Mouse (Mus musculus): ENCODE data around the gene Gm20388. TPM values are rescaled to one million over a fixed set of nuclear protein-coding genes. Genes with fewer than 3 reads are reported as not detected.

Gm20388 gene
- total RNA-seq, 1 experiment from 2014 or later, result 10.0 TPM

GRCm38 (mm10) chr8:122902581-122902980, 2991.9 kb downstream of the Gm20388 start:
- no peak for ATAC-seq (replicated peaks; ENCODE audit: insufficient number of reproducible peaks, low FRiP score, low TSS enrichment, poor library complexity, severe bottlenecking)

GRCm38 (mm10) chr8:122903002-122903401, 2992.4 kb downstream of the Gm20388 start:
- no peak for ATAC-seq (replicated peaks; ENCODE audit: insufficient number of reproducible peaks, low FRiP score, low TSS enrichment, poor library complexity, severe bottlenecking)

- ATAC-seq (replicated peaks; ENCODE audit: insufficient number of reproducible peaks, low FRiP score, low TSS enrichment, poor library complexity, severe bottlenecking), result no peak
Observed at GRCm38 (mm10) chr8:122904496-122904895, 2993.9 kb downstream of the Gm20388 start.

GRCm38 (mm10) chr8:122905346-122905745, 2994.7 kb downstream of the Gm20388 start:
- no peak for ATAC-seq (replicated peaks; ENCODE audit: insufficient number of reproducible peaks, low FRiP score, low TSS enrichment, poor library complexity, severe bottlenecking)

- peak; percentile 69 for ATAC-seq (replicated peaks; ENCODE audit: insufficient number of reproducible peaks, low FRiP score, low TSS enrichment, poor library complexity, severe bottlenecking)
Observed at GRCm38 (mm10) chr8:122906463-122907021, 2995.9 kb downstream of the Gm20388 start.

- no peak for ATAC-seq (replicated peaks; ENCODE audit: insufficient number of reproducible peaks, low FRiP score, low TSS enrichment, poor library complexity, severe bottlenecking)
Observed at GRCm38 (mm10) chr8:122912150-122912549, 3001.5 kb downstream of the Gm20388 start.

GRCm38 (mm10) chr8:122912871-122913270, 3002.2 kb downstream of the Gm20388 start:
- no peak for ATAC-seq (replicated peaks; ENCODE audit: insufficient number of reproducible peaks, low FRiP score, low TSS enrichment, poor library complexity, severe bottlenecking)

- no peak for ATAC-seq (replicated peaks; ENCODE audit: insufficient number of reproducible peaks, low FRiP score, low TSS enrichment, poor library complexity, severe bottlenecking)
Observed at GRCm38 (mm10) chr8:122916766-122917165, 3006.1 kb downstream of the Gm20388 start.

- no peak for ATAC-seq (replicated peaks; ENCODE audit: insufficient number of reproducible peaks, low FRiP score, low TSS enrichment, poor library complexity, severe bottlenecking)
Observed at GRCm38 (mm10) chr8:122917531-122918392, 3007.1 kb downstream of the Gm20388 start.

- ATAC-seq (replicated peaks; ENCODE audit: insufficient number of reproducible peaks, low FRiP score, low TSS enrichment, poor library complexity, severe bottlenecking), result no peak
Observed at GRCm38 (mm10) chr8:122918438-122919107, 3007.9 kb downstream of the Gm20388 start.

- ATAC-seq (replicated peaks; ENCODE audit: insufficient number of reproducible peaks, low FRiP score, low TSS enrichment, poor library complexity, severe bottlenecking), result no peak
Observed at GRCm38 (mm10) chr8:122920890-122921289, 3010.2 kb downstream of the Gm20388 start.

GRCm38 (mm10) chr8:122922945-122923344, 3012.3 kb downstream of the Gm20388 start:
- ATAC-seq (replicated peaks; ENCODE audit: insufficient number of reproducible peaks, low FRiP score, low TSS enrichment, poor library complexity, severe bottlenecking), result peak; percentile 82

GRCm38 (mm10) chr8:122923431-122924090, 3012.9 kb downstream of the Gm20388 start:
- ATAC-seq (replicated peaks; ENCODE audit: insufficient number of reproducible peaks, low FRiP score, low TSS enrichment, poor library complexity, severe bottlenecking), result no peak

GRCm38 (mm10) chr8:122924091-122924490, 3013.4 kb downstream of the Gm20388 start:
- no peak for ATAC-seq (replicated peaks; ENCODE audit: insufficient number of reproducible peaks, low FRiP score, low TSS enrichment, poor library complexity, severe bottlenecking)

- no peak for ATAC-seq (replicated peaks; ENCODE audit: insufficient number of reproducible peaks, low FRiP score, low TSS enrichment, poor library complexity, severe bottlenecking)
Observed at GRCm38 (mm10) chr8:122925939-122926722, 3015.5 kb downstream of the Gm20388 start.

GRCm38 (mm10) chr8:122926782-122927181, 3016.1 kb downstream of the Gm20388 start:
- ATAC-seq (replicated peaks; ENCODE audit: insufficient number of reproducible peaks, low FRiP score, low TSS enrichment, poor library complexity, severe bottlenecking), result no peak

- ATAC-seq (replicated peaks; ENCODE audit: insufficient number of reproducible peaks, low FRiP score, low TSS enrichment, poor library complexity, severe bottlenecking), result no peak
Observed at GRCm38 (mm10) chr8:122927841-122928240, 3017.2 kb downstream of the Gm20388 start.

- peak; percentile 57 for ATAC-seq (replicated peaks; ENCODE audit: insufficient number of reproducible peaks, low FRiP score, low TSS enrichment, poor library complexity, severe bottlenecking)
Observed at GRCm38 (mm10) chr8:122928631-122929224, 3018.1 kb downstream of the Gm20388 start.

Measured in monocyte, adult 5-6 weeks (primary cell).